Mouse (Mus musculus) left cerebral cortex, postnatal 25 days (tissue): ENCODE measurements around the gene Hnrnpa1. TPM values are rescaled to one million over a fixed set of nuclear protein-coding genes. Genes with fewer than 3 reads are reported as not detected.
"Not testable (repeated sequence)": the region's sequence is repeated elsewhere in the genome, so short reads cannot be mapped to it uniquely, and the experiment has no call there.

Source experiments
- DNase-seq, 2 experiments: peaks; one replicate each; pipeline ENCODE4 v3.0.0; 2022; ENCODE audit warnings: low spot score in 2 of 2, mixed read lengths in 1 of 2
- intact Hi-C: fragments of 180-260 bp; cut with DNase I; formaldehyde crosslinking; loops from one replicate; pipeline ENCODE4 v1.15.1; 2025
- total RNA-seq, 2 experiments: library from RNA; stranded (reverse); gene quantifications; 2 replicates each; pipeline ENCODE4 v1.2.3; 2021

Gene Hnrnpa1
- total RNA-seq, 2 experiments from 2014 or later, result 218 to 219 TPM

DNA sequence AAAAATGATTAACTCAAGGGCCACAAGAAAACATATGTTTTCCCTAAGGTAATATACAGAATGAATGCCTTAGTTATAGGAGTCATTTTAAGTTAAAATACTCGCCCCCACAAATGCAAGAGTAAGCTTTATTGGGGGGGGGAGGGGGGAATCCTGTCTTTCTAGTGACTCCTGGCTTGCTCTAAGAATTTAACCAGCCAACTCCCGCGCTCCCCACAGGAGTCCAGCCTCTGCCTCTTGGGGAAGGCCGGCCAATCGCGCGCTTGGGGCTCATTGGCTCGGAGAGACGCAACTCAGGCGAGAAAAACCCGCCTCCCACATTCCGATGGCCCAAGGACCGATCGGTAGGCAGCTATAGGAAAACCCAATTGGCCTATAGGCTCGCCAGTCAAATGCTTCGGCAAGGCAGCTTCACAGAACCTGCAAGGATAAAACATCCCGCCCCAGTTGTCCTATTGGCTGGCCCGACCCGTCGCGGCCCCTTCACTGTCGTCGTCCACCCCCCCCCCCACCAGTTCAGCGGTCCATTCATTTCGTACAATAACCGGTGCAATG is 1.0 kb upstream of the Hnrnpa1 start:
- DNase-seq, result peak; percentile 94 to 99
- intact Hi-C loops, result no loop called here

DNA sequence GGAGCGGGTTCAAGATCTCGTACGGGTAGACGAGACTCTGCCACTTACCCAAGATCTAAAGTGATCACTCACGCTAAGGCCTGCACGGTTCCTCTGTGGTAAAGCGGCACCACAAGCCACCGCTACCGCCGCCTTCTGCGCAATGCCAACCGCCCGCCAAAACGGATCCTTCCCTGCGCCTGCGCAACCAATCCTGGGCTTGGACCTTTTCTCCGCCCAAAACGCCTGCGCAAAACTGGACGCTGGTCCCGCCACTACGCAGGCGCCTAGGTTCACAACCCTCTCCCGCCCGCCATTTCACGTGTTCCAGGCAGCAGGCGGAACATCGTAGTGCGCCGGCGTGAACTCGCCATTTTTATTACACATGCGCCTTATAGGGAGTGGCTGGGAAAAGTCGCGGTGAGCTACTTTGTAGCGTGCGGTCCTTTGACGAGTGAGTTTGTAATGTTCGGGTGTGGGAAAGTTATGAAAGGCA is 510 bp upstream of the Hnrnpa1 start, which contains the start of gene Cbx5:
Cbx5 (minus strand) TSS at position 132 of the 475 bp plus-strand sequence.
- peak; percentile 99 for DNase-seq
- intact Hi-C loops, result loop anchor here (1.0 to 5.0 kb wide), 3 partner anchors 32 to 65 kb away; partner anchors contain the start of gene Copz1

DNA sequence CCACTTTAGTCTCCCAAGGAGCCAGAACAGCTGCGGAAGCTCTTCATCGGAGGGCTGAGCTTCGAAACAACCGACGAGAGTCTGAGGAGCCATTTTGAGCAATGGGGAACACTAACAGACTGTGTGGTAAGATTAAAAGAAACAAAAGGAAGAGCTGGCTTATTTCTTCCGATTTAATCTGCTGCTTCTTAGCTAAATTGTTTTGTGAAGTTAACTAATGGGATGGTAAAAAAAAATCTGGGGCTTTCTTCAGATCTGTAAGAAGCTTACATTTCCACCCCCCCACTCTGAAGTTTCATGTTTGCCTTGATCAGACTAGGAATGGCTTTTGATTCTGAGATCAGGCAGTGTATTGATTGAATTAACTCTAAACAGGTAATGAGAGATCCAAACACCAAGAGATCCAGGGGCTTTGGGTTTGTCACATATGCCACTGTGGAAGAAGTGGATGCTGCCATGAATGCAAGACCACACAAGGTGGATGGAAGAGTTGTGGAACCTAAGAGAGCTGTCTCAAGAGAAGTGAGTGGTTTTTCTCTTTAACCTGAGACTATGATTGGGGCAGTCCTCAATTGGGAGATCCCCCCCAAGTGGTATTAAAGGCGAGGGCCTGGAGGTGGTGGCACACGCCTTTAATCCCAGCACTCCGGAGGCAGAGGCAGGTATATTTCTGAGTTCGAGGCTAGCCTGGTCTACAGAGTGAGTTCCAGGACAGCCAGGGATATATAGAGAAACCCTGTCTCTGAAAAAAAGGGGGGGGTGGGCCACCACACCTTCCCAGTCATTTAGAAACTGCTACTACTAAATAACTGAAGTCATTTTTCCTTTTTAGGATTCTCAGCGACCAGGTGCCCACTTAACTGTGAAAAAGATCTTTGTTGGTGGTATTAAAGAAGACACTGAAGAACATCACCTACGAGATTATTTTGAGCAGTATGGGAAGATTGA is 1.1 kb downstream of the Hnrnpa1 start:
- intact Hi-C loops, result loop anchor here (2.0 to 5.0 kb wide), 2 partner anchors 34 to 63 kb away; no protein-coding TSS in a partner anchor

DNA sequence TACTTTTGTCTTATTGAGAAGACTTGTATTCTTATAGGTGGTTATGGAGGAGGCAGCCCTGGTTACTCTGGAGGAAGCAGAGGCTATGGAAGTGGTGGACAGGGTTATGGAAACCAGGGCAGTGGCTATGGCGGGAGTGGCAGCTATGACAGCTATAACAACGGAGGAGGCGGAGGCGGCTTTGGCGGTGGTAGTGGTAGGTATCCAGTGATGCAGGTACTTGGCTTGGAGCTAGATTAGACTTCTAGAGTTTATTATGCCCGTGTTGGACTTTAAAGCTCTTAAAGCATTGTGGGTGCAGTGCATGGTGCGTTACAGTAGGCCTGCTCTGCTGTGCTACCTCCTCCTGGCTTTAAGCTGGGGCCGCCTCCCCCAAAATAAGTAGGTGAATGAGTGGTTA is 2.7 kb downstream of the Hnrnpa1 start:
- intact Hi-C loops, result loop anchor here (5.0 kb wide), 1 partner anchor 36 kb away; no protein-coding TSS in a partner anchor
- no peak for DNase-seq

More for the DNA sequence above, 1.1 kb downstream of the Hnrnpa1 start:
- not testable (repeated sequence) for DNase-seq

DNA sequence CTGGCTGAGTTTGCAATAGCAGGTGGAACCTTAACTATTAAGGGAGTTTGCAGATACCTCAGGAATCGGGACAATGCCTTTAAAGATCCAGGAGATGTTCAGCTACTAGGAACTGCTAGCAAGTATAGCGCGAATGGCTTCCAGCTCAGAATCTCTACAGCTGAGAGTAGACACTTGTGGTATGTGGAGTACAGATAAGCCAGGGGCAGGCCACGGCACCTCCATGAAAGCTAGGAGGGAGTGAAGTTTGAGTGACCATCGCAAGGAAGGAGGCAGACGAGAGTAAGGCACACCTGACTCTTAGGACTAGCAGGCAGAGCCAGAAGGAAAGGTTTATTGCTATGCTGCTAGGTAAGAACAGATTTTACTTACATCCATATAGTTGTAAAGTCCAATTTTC is 5.4 kb downstream of the Hnrnpa1 start:
- no peak for DNase-seq
- intact Hi-C loops, result loop anchor here (5.0 kb wide), 1 partner anchor 58 kb away; no protein-coding TSS in a partner anchor

DNA sequence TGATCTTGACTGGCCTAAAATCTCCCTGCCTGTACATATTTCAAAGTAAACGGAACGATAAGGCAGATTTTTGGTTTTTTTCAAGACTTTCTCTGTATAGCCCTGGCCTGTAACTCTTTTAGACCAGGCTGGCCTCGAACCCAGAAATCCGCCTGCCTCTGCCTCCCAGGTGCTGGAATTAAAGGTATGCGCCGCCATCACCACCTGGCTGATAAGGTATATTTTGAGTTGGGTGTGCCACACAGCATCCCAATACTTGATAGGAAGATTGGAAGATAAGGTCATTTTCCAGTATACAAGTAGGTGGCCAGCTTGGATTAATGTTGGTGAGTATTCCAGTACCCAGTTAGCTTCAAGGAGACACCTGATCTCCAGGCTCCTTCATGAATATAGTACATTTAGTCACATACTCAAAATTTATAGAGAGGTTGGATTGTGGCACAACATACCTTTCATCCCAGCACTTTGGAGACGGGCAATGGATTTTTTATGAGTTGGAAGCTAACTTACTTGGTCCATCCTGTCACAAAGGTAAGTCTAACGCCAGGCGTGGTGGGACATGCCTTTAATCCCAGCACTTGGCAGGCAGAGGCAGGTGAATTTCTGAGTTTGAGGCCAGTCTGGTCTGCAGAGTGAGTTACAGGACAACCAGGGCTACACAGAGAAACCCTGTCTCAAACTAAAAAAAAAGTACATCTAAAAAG is 7.0 kb downstream of the Hnrnpa1 start:
- intact Hi-C loops, result loop anchor here (5.0 kb wide), 1 partner anchor 60 kb away; no protein-coding TSS in a partner anchor

DNA sequence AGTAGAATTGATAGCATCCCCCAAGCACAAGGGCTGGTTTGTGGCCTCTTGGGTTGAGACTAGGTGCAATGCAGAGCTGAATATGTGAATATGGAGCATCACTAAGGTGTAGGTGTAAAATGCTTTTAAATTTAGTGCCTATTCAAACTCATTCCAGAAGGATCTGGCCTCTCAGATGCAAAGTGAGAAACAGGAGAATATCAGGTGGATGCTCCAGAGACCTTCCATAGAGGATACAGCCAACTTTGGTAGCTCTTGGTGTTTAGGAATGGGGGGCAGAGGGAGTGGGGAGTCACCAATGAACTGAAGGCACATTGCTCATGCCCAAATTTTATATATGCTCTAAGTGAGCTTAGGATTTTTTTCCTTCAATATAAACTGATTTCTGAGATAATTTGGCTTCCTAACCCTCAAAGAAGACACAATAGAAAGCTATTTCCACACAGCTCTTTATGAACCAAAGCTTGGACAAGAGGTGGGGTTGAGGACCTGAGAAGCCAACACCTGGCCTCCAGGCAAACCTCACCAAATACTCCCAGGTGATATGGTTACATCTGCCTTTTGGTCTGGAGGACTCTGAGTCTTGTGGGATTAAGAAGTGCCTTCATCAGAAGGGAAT is 7.7 kb downstream of the Hnrnpa1 start:
- DNase-seq, result no peak
- intact Hi-C loops, result loop anchor here (5.0 kb wide), 1 partner anchor 61 kb away; no protein-coding TSS in a partner anchor

More for the DNA sequence above, 7.0 kb downstream of the Hnrnpa1 start:
- no peak for DNase-seq

DNA sequence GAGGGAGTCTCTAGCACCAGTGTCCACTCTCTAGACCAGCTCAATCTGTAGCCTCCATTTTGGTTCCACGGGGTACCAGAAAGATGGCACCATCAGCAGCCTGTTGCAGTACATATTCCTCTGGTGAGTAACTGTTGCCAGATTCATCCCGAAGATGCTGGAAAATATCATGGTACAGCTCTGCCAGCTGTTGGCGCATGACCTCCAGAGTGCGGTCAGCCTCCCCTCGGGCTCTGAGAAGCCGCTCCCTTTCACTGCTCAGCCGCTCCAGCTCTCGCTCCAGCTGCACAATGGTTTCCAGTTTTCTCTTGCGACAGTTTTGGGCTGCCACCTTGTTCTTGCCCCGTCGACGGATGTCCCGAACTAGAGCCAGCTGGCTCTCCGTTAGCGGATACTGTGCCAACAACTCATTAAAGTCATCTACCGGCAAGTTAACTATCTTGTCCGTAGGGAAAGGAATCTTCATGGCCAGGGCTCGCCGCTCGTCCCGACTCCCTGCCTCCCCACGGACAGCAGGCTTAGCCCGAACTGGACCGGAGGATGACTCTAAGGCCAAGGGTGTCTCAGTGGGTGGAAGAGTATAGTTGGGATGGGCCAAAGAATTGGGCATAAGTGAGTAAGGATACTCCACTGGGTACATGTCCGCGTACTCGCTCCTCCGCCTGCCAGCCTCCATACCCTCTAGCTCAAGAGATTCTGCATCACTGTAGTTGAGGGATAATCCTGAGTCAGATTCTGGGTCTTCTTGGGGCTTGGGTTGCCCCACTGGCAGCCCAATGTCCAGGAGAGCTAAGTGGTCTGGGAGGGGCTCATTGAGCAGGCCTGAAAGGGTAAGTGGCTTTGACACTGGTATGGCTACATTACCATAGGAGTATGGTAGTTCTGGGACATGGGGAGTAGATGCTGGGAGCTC is 8.4 kb downstream of the Hnrnpa1 start:
- intact Hi-C loops, result loop anchor here (5.0 kb wide), 1 partner anchor 61 kb away; no protein-coding TSS in a partner anchor

DNA sequence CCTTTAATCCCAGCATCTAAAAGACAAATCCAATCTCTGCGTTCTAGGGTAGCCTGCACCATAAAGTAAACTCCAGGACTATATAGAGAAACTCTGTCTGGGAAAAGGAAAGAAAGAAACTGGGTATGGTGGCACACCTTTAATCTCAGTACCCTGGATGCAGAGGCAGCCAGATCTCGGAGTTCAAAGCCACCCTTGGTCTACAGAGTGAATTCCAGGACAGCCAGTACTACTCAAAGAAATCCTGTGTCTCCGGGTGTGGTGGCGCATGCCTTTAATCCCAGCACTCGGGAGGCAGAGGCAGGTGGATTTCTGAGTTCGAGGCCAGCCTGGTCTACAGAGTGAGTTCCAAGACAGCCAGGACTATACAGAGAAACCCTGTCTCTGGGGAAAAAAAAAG is 9.3 kb downstream of the Hnrnpa1 start:
- not testable (repeated sequence) for DNase-seq
- intact Hi-C loops, result loop anchor here (5.0 kb wide), 1 partner anchor 62 kb away; no protein-coding TSS in a partner anchor

More for the DNA sequence above, 8.4 kb downstream of the Hnrnpa1 start:
- DNase-seq, result no peak

DNA sequence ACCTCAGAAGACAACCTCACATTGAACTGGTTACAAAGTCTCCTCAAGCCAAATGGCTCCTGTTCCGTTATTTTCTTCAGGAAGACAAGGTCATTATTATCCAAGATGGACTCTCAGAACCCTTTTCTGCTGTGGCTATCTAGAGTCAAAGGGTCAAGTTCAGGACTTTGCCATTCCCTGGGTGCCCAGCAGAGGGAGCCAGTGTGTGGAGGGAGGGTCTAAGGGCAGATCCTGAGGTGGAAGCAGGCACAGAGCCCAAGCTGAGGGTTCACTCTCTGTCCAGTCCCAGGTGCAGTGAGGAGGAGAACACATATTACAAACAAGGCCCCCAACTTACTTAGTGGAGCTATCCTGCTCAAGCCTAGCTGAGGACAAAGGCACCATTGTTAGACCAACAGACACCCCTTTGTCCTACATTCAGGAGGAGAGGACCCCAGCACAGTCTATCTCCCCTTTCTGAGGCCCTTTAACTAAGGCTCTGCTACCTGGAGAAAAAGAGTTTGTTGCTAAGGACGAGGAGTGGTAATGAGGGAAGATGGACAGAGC is 10.0 kb downstream of the Hnrnpa1 start:
- intact Hi-C loops, result loop anchor here (2.0 kb wide), 1 partner anchor 57 kb away; no protein-coding TSS in a partner anchor
- no peak for DNase-seq

DNA sequence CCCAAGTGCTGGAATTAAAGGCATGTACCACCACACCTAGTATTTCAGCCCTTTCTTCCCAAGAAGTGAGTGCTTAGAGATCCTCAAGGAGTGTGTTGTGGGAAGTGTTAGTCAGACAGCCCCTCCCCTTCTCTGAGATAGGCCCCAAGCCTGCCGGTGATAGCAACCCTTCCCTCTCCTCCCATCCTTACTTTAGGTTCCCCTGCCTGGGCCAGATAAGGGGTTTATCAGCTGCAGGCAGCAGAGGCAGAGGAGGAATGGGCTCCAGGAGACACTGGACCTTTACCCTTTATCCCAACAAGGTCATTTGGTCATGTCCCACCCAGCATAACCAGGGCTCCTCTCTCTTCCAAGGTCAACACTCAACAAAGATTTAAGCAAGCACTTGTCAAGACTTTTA is 11.4 kb downstream of the Hnrnpa1 start:
- intact Hi-C loops, result loop anchor here (2.0 kb wide), 1 partner anchor 55 kb away; no protein-coding TSS in a partner anchor
- DNase-seq, result no peak

DNA sequence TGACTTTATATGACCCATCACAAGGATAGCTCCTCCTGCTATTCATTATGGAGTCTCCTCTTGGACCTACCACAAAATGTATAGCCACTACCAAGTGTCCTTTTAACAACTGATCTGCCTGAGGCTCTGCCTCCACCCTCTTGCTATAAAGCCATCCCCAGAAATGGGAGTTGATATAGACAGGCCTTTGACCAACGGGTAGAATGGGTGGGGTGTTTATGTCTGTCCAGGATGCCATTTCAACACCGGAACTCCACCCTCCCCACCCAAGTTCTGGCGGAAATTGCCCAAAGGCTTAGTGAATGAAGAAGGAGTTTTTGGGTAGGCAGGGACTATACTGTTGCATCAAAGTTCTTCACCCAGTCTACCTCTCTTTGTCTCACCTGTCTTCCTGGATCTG is 12.4 kb downstream of the Hnrnpa1 start:
- DNase-seq, result no peak
- intact Hi-C loops, result no loop called here

DNA sequence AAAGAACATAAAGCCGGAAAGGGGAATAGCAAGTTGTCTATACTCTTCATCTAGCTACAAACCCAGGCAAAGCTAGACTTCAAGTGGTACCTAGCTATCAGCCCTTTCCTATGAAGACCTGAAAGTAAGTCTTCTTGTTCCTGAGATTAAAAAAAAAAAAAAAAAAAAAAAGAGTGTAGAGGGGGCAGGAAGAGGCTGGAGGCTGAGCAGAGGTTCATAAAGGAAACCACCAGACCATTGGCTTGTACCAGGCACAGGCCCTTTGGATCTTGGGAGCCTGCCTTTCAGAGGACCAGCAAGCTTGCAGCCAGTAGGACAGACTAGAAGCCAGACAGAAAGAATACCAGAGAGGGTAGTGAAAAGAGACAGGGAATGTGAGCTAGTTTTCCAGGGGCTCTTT is 13.1 kb downstream of the Hnrnpa1 start:
- intact Hi-C loops, result no loop called here
- DNase-seq, result no peak

DNA sequence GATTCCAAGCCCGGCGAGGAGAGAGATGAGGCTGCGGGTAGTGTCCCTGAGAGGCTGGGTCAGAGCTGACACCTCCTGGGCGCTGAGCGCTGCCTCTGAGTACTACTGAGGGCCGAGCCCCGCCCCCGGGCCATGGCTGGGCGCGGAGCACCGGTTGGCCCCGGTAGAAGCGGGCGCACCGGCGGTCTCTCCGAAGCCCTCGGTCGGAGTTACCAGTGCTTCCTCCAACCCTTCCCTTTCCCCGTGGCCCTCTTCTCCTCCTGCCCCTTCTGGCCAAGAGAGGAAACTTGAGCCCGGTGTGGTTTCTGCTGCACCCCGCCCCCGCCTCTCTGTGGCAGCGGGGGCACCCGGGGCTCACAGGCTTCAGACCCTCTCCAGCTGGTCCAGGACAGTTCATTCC is 14.9 kb downstream of the Hnrnpa1 start:
- intact Hi-C loops, result no loop called here
- DNase-seq, result no peak

DNA sequence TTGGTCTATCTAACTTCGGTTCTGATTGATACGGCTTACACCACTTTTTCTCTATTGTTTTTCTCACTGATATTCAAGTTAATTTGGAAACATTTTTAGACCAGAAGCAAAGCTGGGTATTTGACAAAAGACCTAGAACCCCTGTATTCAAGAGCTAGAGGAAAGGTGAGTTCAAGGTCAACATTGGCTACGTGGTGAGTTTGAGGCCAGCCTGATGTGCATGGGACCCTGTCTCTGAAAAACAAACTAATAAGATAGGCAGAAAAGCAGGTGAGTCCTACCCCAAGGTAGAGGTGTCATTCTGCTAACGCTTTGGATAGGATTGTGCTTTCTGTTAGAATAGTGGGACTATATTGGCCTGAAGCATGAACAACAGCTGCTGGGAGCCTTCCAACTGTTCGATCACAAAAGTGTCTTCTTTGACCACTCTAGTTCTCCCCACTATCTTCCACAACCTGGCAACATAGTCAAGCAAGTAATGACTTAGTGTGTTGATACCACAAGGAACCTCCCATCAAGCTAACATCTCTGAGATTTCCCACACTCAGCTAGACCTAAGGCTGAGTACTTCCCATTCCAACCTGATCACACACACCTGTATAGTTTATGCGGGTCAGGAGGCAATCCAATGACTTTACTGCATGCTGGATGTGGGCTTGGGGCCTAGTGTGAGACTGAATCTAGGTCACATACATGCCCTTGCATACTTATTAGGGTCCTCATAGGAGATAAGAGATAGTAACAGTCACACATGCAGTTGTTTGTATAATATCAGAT is 16.2 kb downstream of the Hnrnpa1 start:
- DNase-seq, result no peak
- intact Hi-C loops, result no loop called here

DNA sequence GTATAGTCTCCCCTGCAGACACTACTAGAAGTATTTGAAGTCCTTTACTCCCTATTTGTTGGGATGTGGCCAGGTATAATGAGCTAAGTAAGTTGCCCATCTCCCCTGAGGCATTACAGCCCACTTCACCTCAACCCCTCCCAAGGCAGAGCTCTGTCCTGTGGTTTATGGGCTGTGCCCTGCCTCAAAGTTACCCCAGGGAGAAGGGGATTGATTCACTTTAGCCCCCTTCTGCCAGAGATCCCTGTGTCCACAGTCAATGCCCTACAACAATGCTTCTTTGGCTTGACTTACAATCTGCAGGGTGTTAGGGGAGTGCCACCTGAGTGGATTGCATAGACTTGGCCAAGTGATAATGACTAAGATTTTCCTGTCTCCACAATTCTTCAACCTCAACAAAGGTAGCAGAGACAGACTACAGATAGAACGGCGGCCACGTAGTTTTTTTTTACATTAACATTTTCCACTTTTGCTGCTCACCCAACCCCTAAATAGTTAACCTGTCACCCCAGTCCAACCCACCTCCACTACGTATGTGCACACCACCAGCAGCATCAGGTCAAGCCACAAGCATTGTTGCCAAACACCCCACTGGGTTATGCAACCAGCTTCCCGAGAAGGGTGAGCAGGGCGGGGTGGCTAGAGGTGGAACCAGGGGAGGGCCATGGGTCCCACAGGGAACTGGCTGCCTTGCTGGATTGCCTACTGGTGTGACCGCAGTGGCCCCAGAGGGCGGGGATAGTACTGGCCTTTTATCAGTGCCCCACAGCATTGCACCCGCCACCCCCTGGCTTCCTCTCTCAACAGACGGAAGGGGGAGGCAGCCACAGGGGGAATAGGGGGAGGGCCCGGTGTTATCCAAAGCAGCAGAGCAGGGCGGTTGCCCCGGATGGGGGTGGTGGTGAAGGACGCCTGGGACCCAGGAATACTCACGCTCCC is 17.8 kb downstream of the Hnrnpa1 start, which contains the start of gene Nfe2:
Nfe2 (minus strand) TSS at position 614 of the 939 bp plus-strand sequence.
- intact Hi-C loops, result no loop called here
- no peak for DNase-seq
